Mouse (Mus musculus) midbrain, embryonic 14.5 days (tissue): ENCODE data around the gene Erich6b. TPM values are rescaled to one million over a fixed set of nuclear protein-coding genes. Genes with fewer than 3 reads are reported as not detected.

ENCODE experiments used
- ATAC-seq: fragments of 200-750 bp; cut with Nextera tagmentation; 2 replicates; pipeline ENCODE4 v1.8.0; 2017; ENCODE audit warnings: moderate number of reproducible peaks, moderate library complexity; ENCODE audit not compliant: low FRiP score, low TSS enrichment
- DNase-seq: peaks from one replicate; pipeline ENCODE4 v3.0.0-alpha.2; 2015
- H3K27ac ChIP-seq: fragments of 300-500 bp; sonication (generic); replicated peaks from 2 replicates; pipeline ENCODE4 v1.5.1; 2014; ENCODE audit warnings: mild to moderate bottlenecking, low read depth, low read length, moderate library complexity
- H3K27me3 ChIP-seq: fragments of 300-500 bp; sonication (generic); 2 replicates; pipeline ENCODE4 v1.6.1; 2014; ENCODE audit warnings: low read length, control low read depth, mixed read lengths; ENCODE audit not compliant: control insufficient read depth, insufficient read depth
- H3K36me3 ChIP-seq: fragments of 300-500 bp; sonication (generic); 2 replicates; pipeline ENCODE4 v1.6.1; 2014; ENCODE audit warnings: low read length, control low read depth; ENCODE audit not compliant: control insufficient read depth, insufficient read depth
- H3K4me1 ChIP-seq: fragments of 300-500 bp; sonication (generic); 2 replicates; pipeline ENCODE4 v1.6.1; 2014; ENCODE audit warnings: mild to moderate bottlenecking, antibody characterized with exemption, low read length, control low read depth; ENCODE audit not compliant: control insufficient read depth, insufficient read depth
- H3K4me2 ChIP-seq: fragments of 300-500 bp; sonication (generic); 2 replicates; pipeline ENCODE4 v1.6.1; 2014; ENCODE audit warnings: mild to moderate bottlenecking, low read length, moderate library complexity
- H3K4me3 ChIP-seq: fragments of 300-500 bp; sonication (generic); replicated peaks from 2 replicates; pipeline ENCODE4 v1.5.1; 2014; ENCODE audit warnings: low read depth, low read length
- H3K9ac ChIP-seq: fragments of 300-500 bp; sonication (generic); replicated peaks from 2 replicates; pipeline ENCODE4 v1.6.1; 2014; ENCODE audit warnings: mild to moderate bottlenecking, low read length, moderate library complexity
- H3K9me3 ChIP-seq: fragments of 300-500 bp; sonication (generic); 2 replicates; pipeline ENCODE4 v1.6.1; 2016; ENCODE audit warnings: low read length, control low read depth, mixed read lengths; ENCODE audit not compliant: control insufficient read depth
- WGBS: fragments of 180-500 bp; shearing (Covaris S2); extraction: QIAGEN DNeasy Blood & Tissue Kit; methylation state at CpG from one replicate; pipeline ENCODE4 v1.1.7; 2014; 5-methylcytosine and 5-hydroxymethylcytosine counted together
- polyA plus RNA-seq: library from polyadenylated mRNA; unstranded; fragments of >200 nt; fragmentation: Nextera tagmentation; extraction: Ambion mirVana; gene quantifications from 2 replicates; pipeline ENCODE4 v1.2.1, GENCODE M21; 2014

Gene Erich6b
- polyA plus RNA-seq, 1 experiment from 2014 or later: not detected

GRCm38 (mm10) chr14:75712687-75713086 lies 70.6 kb downstream of the Erich6b start:
- 90% methylated on average over 5 of the region's 5 CpGs for WGBS
- Histone ChIP-seq H3K4me3 (no peak overlapping the region), H3K9me3 (no peaks in the 10 kb centered on the region), H3K27ac (no peak overlapping the region), H3K9ac (no peak overlapping the region), H3K4me1 (no peaks in the 10 kb centered on the region), H3K36me3 (peaks cover 78% of the 10 kb centered on the region), H3K4me2 (no peak overlapping the region), H3K27me3 (no peaks in the 10 kb centered on the region)
- ATAC-seq (no peak), DNase-seq (no peak)

GRCm38 (mm10) chr14:75713661-75714060 lies 71.6 kb downstream of the Erich6b start:
- Histone ChIP-seq H3K4me3 (no peak overlapping the region), H3K27ac (no peak overlapping the region), H3K4me2 (no peak overlapping the region), H3K9me3 (no peaks in the 10 kb centered on the region), H3K9ac (no peak overlapping the region), H3K4me1 (no peaks in the 10 kb centered on the region), H3K27me3 (no peaks in the 10 kb centered on the region), H3K36me3 (peaks cover 81% of the 10 kb centered on the region)
- DNase-seq: peak; percentile 65
- WGBS: 81% methylated on average over 4 of the region's 4 CpGs
- ATAC-seq: no peak

GRCm38 (mm10) chr14:75716410-75716809 lies 74.4 kb downstream of the Erich6b start:
- Histone ChIP-seq H3K9me3 (no peaks in the 10 kb centered on the region), H3K27me3 (no peaks in the 10 kb centered on the region), H3K9ac (no peak overlapping the region), H3K4me2 (no peak overlapping the region), H3K36me3 (peaks cover 82% of the 10 kb centered on the region), H3K27ac (no peak overlapping the region), H3K4me3 (no peak overlapping the region), H3K4me1 (no peaks in the 10 kb centered on the region)
- ATAC-seq: no peak
- WGBS: 95% methylated on average over 4 of the region's 4 CpGs
- no peak for DNase-seq

Other genes starting within 250 kb of the Erich6b start
- 2.6 and 5.6 TPM in 2 replicates for gene Siah3, start 186.3 kb upstream of the Erich6b start, polyA plus RNA-seq
- not detected in 2 replicates for gene Spert, start 49.1 kb upstream of the Erich6b start, polyA plus RNA-seq
- 19.6 and 25.4 TPM in 2 replicates for gene Cog3, start 112.3 kb downstream of the Erich6b start, polyA plus RNA-seq
- gene Slc25a30, start 144.8 kb downstream of the Erich6b start, polyA plus RNA-seq: 13.4 and 15.6 TPM in 2 replicates
- 851 and 883 TPM in 2 replicates for gene Tpt1, start 202.8 kb downstream of the Erich6b start, polyA plus RNA-seq